Comparison of ENCODE assay signal across 8 mouse cellular contexts in the genomic region with DNA sequence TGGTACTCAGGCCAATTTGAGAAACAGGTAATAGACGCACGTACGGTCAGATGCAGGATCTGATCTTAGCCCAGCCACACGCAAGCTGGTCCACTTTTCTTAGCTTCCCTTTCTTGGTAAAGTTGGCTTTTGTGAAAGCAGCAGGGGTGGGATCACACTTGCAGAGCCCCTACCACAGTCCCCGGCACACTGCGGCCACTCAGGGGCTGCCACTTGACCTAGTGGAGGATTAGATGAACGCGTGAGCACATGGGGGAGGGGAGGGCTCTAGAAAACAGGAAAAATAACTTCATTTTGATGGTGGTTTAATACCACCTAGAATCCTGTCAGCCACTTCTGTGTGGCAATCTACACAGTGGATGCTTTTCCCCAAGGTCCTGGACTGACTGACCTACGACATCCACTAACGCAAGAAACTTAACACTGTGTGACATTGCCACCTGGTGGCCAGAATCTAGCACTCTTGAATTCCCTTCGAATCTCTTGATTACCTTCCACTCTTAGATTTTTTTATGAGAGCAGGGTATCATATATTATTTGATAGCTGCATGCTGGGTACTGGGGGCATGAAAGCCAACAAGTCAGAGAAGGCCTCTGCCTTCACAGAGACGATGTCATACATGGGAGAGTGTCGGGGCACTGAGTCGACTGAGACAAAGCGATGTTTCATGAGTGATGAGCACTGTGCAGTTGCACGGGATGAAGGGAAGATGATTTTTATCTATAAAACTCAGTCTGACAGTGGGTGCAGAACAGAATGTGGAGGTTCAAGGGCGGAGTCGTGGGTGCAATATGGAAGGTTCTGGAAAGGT.
DNase-seq lines count a peak whose midpoint lies in the region; ATAC-seq and TF ChIP-seq lines count a peak whose summit lies in the region.

No protein-coding gene starts in this region.

- no peaks in the 10 kb centered on the region; the same call in 1 of the 2 replicates for H3K4me1 ChIP-seq in kidney, adult 2 months (ENCODE audit: control insufficient read depth, insufficient read depth, low read length)
- no peaks in the 10 kb centered on the region for H3K4me1 ChIP-seq in limb, embryonic 13.5 days
- no peaks in the 10 kb centered on the region for H3K4me1 ChIP-seq in neural tube, embryonic 12.5 days

- ATAC-seq in limb, embryonic 13.5 days (ENCODE audit: low FRiP score, low read depth) = peak; percentile 51; the same call in 1 of the 2 replicates
- ATAC-seq in neural tube, embryonic 12.5 days (ENCODE audit: low FRiP score, low read depth) = peak; percentile 57

- no peak overlapping the region for H3K27ac ChIP-seq in kidney, adult 2 months (ENCODE audit: insufficient read depth, low read depth, low read length)
- H3K27ac ChIP-seq in limb, embryonic 13.5 days = no peak overlapping the region
- H3K27ac ChIP-seq in neural tube, embryonic 12.5 days = no peak overlapping the region

- TF ChIP-seq POLR2A in kidney, adult 2 months (IDR thresholded peaks at IDR 0.05; ENCODE audit: low read depth, low read length) = no peak

- H3K4me2 ChIP-seq in limb, embryonic 13.5 days (replicated peaks) = no peak overlapping the region
- H3K4me2 ChIP-seq in neural tube, embryonic 12.5 days (replicated peaks) = no peak overlapping the region

- 67% methylated on average over 18 of the region's 18 CpGs for WGBS in kidney, adult 2 months
- WGBS in limb, embryonic 13.5 days = 68% methylated on average over 18 of the region's 18 CpGs
- 73% methylated on average over 18 of the region's 18 CpGs for WGBS in neural tube, embryonic 12.5 days

- H3K27me3 ChIP-seq in kidney, adult 2 months (replicated peaks; ENCODE audit: control insufficient read depth, insufficient read depth, low read length) = no peaks in the 10 kb centered on the region
- H3K27me3 ChIP-seq in limb, embryonic 13.5 days = no peaks in the 10 kb centered on the region
- no peaks in the 10 kb centered on the region for H3K27me3 ChIP-seq in neural tube, embryonic 12.5 days (replicated peaks)

- no peaks in the 10 kb centered on the region for H3K9me3 ChIP-seq in limb, embryonic 13.5 days
- no peaks in the 10 kb centered on the region for H3K9me3 ChIP-seq in neural tube, embryonic 12.5 days

- peak; percentile 65 for TF ChIP-seq CTCF in kidney, adult 2 months (conservative IDR thresholded peaks at IDR 0.05; ENCODE audit: insufficient read depth, insufficient read length, low read depth, low read length)

- H3K4me3 ChIP-seq in kidney, adult 2 months (ENCODE audit: insufficient read depth, low read depth, low read length) = no peak overlapping the region
- no peak overlapping the region for H3K4me3 ChIP-seq in limb, embryonic 13.5 days
- no peak overlapping the region for H3K4me3 ChIP-seq in neural tube, embryonic 12.5 days

- intact Hi-C loops in gastrocnemius, postnatal 14 days (cut with DNase I; ENCODE audit: low total_unique reads) = loop anchor here (5.0 kb wide), 1 partner anchor 258 kb away; no protein-coding TSS in a partner anchor

- no peak overlapping the region for H3K9ac ChIP-seq in limb, embryonic 13.5 days
- no peak overlapping the region for H3K9ac ChIP-seq in neural tube, embryonic 12.5 days

- no peaks in the 10 kb centered on the region for H3K36me3 ChIP-seq in kidney, adult 2 months (ENCODE audit: control insufficient read depth, insufficient read depth, low read length)
- no peaks in the 10 kb centered on the region for H3K36me3 ChIP-seq in limb, embryonic 13.5 days
- no peaks in the 10 kb centered on the region for H3K36me3 ChIP-seq in neural tube, embryonic 12.5 days

- DNase-seq in A20 (ENCODE audit: low read depth, low spot score) = peak; percentile 43
- DNase-seq in MN1 (ENCODE audit: low spot score) = peak; percentile 72
- DNase-seq in cerebellum, postnatal 14 days = peak; percentile 77 to 80
- DNase-seq in gastrocnemius, postnatal 14 days = peak; percentile 54
- DNase-seq in kidney, adult 2 months = peak; percentile 84
- no peak for DNase-seq in spleen, postnatal 14 days (ENCODE audit: low spot score in 2 of 2)

Comparison
In these comparisons a context has a peak if more than half of its experiments do, and no peak if none do; other contexts are left out.
1. DNase-seq: peak in A20 (single experiment), MN1 (single experiment), cerebellum, postnatal 14 days (2 of 2), gastrocnemius, postnatal 14 days (single experiment) and kidney, adult 2 months (single experiment); none in spleen, postnatal 14 days (0 of 2).